Mouse (Mus musculus): ENCODE measurements around the gene Mtmr1.
"Not testable (repeated sequence)": the region's sequence is repeated elsewhere in the genome, so short reads cannot be mapped to it uniquely, and the experiment has no call there.

Mtmr1 gene

DNA sequence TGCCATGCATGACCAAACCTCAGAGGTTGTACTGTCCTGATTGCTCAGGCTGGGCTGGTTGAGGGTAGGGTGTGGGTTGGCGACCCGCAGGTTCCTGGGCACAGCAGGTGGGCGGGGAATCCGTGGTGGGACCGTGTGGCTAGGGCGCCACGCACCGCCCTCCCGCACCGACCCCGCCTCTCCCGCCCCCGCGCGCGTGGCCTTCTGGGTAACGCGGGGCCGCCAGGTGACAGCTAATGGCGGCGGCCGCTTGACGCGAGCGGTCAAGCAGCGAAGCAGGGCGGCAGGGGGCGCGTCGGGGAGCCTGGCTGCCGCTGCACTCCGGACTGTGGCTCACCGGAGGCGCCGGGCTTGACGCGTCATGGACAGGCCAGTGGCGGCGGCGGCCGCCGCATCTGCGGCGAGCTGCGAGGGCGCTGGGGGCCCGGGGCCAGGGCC, at the start of gene Mtmr1:
Gene Mtmr1, plus strand, starts transcription at position 207 of the 438 bp plus-strand sequence.
- peak; percentile 78 for DNase-seq (ENCODE audit: low spot score)

GRCm38 (mm10) chrX:71352033-71352432, 12.5 kb upstream of the Mtmr1 start:
- DNase-seq (ENCODE audit: low spot score), result no peak

- no peak for DNase-seq (ENCODE audit: low spot score)
These were observed 9.2 kb upstream of the Mtmr1 start for GRCm38 (mm10) chrX:71355331-71355730.

DNA sequence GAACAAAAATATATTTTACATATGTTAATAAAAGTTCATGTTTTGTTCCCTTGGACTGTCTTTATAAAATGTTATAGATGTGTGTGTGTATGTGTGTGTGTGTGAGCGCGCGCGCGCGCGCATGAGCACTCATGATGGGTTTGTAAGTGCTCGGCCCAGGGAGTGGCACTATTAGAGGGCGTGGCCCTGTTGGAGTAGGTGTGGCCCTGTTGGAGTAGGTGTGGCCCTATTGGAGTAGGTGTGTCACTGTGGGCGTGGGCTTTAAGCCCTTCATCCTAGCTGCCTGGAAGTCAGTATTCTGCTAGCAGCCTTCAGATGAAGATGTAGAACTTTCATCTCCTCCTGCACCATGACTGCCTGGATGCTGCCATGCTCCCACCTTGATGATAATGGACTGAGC, 2.8 kb upstream of the Mtmr1 start:
- not testable (repeated sequence) for DNase-seq (ENCODE audit: low spot score)

GRCm38 (mm10) chrX:71364062-71364461, 498 bp upstream of the Mtmr1 start:
- no peak for DNase-seq (ENCODE audit: low spot score)

DNA sequence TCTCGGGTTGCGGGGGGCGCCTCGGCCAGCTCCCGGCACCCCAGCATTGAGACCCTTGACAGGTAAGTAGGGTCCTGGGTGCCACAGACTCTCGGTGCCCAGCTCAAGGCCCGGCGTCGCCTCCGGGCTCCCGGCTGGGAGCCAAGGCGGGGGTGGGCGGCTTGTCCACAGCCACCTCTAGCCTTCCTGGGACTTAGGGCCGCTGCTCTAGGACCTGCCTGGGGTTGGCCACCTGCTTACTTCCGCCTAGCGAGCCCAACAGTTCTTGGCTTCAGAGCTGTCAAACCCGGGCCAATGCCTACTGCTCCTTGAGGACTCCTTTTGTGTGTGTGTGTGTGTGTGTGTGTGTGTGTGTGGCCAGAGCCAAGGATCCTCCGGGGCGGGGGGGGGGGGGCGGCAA, 451 bp downstream of the Mtmr1 start:
- peak; percentile 16 for DNase-seq (ENCODE audit: low spot score)

- no peak for DNase-seq (ENCODE audit: low spot score)
These were observed 950 bp downstream of the Mtmr1 start for GRCm38 (mm10) chrX:71365510-71365909.

DNA sequence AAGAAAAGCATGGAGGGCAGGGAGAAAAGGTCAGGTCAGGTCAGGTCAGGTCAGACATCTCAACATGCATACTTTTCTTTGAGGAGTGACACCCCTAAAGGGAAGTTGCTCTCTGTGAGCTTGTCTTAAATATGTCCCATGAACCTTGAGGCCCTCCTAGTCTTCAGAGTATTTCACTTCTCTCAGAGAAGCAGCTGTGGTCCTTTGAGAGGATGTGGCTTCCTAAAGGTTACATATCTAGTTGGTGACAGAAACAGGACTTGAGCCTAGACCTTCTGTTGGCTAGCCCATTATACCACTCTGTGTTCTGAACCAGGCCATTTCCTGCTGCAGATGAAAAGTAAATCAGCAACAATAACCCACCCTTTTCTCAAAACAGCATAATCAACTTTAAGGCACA, 2.4 kb downstream of the Mtmr1 start:
- no peak for DNase-seq (ENCODE audit: low spot score)

- no peak for DNase-seq (ENCODE audit: low spot score)
These were observed 12.2 kb downstream of the Mtmr1 start for GRCm38 (mm10) chrX:71376781-71377180.

DNA sequence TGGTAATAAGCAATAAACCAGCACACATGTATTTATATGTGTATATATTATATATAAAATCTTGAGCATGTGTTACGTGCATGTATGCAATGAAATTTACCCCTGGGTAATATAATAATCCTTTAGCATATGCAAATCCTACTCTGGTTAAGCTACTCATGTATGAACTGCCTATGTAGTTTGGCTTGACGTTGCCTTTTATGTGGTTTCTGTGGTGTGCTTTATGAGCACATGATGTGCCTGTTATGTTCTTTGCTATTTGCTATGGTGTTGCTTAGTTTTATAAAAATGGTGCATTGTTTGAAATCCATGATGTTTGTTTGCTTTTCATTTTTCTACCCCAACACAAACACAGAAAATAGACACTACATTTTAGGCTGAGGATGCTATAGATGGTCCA, 13.9 kb downstream of the Mtmr1 start:
- no peak for DNase-seq (ENCODE audit: low spot score)

DNA sequence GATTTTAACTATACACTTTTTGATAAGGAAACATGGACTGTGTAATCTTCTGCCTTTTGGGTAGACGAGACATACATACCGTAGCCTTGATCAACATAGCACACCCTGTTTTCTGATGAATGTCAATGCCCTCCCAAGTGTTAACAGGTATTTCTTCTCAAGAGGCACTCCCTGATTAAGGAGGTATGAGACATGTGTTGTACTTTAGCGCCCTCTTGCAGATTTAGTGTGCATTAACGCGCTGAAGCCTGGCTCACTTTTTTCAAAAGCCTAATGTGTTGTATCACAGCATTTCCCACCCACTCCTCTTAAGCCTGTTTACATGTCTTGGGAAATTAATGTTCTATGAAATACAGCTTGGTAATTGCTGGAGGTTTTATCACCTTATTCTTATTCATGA, 17.0 kb downstream of the Mtmr1 start:
- no peak for DNase-seq (ENCODE audit: low spot score)

- no peak for DNase-seq (ENCODE audit: low spot score)
These were observed 31.8 kb downstream of the Mtmr1 start for GRCm38 (mm10) chrX:71396326-71396725.

- no peak for DNase-seq (ENCODE audit: low spot score)
These were observed 41.7 kb downstream of the Mtmr1 start for GRCm38 (mm10) chrX:71406290-71406689.

DNA sequence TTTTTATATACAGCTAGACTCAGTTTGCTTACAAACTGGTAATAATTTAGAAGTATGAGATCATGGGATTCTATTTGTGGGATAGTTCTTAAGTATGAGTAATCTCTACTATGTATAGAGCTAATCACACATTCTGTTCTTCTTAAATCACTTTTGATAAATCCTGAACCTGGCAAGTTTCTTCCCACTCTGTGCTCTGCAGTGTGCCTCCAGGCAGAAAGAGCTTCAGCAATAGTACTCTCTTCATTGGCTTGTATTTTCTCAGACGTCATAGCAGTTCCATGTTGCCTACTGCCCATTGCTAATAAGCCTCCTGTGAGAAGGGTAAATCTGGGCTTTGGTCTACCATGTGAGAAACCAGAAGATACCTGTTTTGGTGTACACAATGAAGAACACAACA, 43.8 kb downstream of the Mtmr1 start:
- DNase-seq (ENCODE audit: low spot score), result no peak

GRCm38 (mm10) chrX:71412776-71413175, 48.2 kb downstream of the Mtmr1 start:
- DNase-seq (ENCODE audit: low spot score), result no peak

- DNase-seq (ENCODE audit: low spot score), result no peak
These were observed 49.1 kb downstream of the Mtmr1 start for GRCm38 (mm10) chrX:71413616-71414015.

- DNase-seq (ENCODE audit: low spot score), result no peak
These were observed 60.3 kb downstream of the Mtmr1 start for GRCm38 (mm10) chrX:71424852-71425251.

DNA sequence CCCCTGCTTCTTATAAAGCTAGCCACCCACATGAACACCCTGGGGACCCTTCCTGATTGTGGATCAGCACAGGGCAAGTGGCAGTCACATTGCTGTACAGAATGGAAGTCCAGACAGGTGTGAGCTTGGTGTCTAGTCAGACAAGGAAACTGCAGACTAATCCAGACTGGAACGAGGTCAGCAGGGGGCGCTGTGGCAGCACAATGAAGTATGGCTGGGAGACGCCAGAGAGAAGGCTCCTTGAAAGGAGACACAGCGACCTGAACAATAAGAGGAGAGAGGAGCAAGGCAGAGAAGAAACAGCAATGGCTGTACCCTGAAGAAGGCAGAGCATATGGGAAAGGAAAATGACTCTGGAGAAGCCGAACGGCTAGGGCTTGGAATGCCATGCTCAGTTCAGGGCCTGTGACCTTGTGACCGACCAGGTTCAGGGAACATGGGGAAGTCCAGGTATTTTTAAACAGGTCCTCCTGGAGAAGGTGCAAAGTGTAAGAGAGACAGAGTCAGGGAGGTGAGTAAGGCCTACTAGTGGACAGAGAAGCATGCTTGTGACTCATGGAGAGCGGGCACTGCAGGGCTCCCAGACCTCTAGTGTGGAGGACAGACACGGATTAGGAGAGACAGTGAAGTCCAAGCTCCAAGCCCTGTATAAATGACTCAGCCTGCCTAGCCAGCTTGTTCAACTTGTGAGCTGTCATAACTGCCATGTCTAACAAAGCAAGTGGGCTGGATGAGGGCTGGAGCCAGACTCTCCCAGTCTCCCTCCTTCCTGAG, 61.4 kb downstream of the Mtmr1 start:
- peak; percentile 47 for DNase-seq (ENCODE audit: low spot score)

GRCm38 (mm10) chrX:71427491-71427890, 62.9 kb downstream of the Mtmr1 start:
- DNase-seq (ENCODE audit: low spot score), result no peak

DNA sequence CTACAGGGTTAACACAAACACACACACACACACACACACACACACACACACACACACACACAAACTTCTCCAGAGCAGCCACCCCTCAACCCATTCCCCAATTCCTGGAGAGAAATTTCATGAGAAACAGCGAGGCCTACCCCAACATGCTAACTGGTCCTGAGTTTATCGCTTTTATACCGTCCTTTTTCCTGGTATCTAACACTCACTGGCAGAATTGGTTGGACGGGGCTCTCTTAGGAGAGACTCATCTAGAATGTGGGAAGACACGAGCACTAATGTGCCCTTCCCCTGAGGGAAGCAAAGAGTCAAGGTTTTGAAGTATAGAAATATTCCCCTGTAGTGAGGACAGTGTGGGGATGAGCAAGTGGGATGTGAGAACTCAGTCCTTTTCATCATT, 66.3 kb downstream of the Mtmr1 start:
- DNase-seq (ENCODE audit: low spot score), result no peak

GRCm38 (mm10) chrX:71434448-71434847, 69.9 kb downstream of the Mtmr1 start:
- DNase-seq (ENCODE audit: low spot score), result no peak

DNA sequence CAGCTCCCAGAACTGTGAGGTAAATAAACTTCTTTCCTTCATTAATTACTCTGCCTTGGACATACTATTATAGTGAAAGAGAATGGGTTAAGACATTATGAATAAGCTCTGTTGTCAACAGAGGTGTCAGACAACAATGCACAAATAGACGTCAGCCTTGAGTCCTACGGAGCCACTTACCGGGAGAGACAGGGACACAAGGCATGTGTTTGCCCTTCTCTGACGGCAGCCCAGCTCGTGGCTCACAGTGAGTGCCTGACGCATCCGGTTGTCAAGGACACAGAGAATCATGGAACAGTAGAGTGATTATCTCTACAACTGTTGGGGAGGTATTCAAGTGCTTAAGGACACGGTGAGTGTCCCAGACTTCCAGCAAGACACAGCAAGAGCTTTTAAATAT, 70.3 kb downstream of the Mtmr1 start:
- no peak for DNase-seq (ENCODE audit: low spot score)

- no peak for DNase-seq (ENCODE audit: low spot score)
These were observed 71.0 kb downstream of the Mtmr1 start for GRCm38 (mm10) chrX:71435542-71435941.

- no peak for DNase-seq (ENCODE audit: low spot score)
These were observed 74.9 kb downstream of the Mtmr1 start for GRCm38 (mm10) chrX:71439473-71439872.
